Mouse (Mus musculus) hindbrain, embryonic 12.5 days (tissue): Measurements from ENCODE around the gene Pxylp1. TPM values are rescaled to one million over a fixed set of nuclear protein-coding genes. Genes with fewer than 3 reads are reported as not detected.

Experiments
- ATAC-seq: fragments of 200-750 bp; cut with Nextera tagmentation; 2 replicates; pipeline ENCODE4 v1.8.0; 2017; ENCODE audit warnings: moderate TSS enrichment; ENCODE audit not compliant: low FRiP score
- H3K27ac ChIP-seq: fragments of 300-500 bp; sonication (generic); 2 replicates; pipeline ENCODE4 v1.5.1; 2016; ENCODE audit warnings: mild to moderate bottlenecking
- H3K27me3 ChIP-seq: fragments of 300-500 bp; sonication (generic); 2 replicates; pipeline ENCODE4 v1.6.1; 2016; ENCODE audit warnings: mild to moderate bottlenecking
- H3K36me3 ChIP-seq: fragments of 300-500 bp; sonication (generic); 2 replicates; pipeline ENCODE4 v1.6.1; 2016; ENCODE audit warnings: mild to moderate bottlenecking
- H3K4me1 ChIP-seq: fragments of 300-500 bp; sonication (generic); 2 replicates; pipeline ENCODE4 v1.6.1; 2016
- H3K4me2 ChIP-seq: fragments of 300-500 bp; sonication (generic); replicated peaks from 2 replicates; pipeline ENCODE4 v1.6.1; 2016; ENCODE audit warnings: mild to moderate bottlenecking
- H3K4me3 ChIP-seq: fragments of 300-500 bp; sonication (generic); 2 replicates; pipeline ENCODE4 v1.5.1; 2016; ENCODE audit warnings: mild to moderate bottlenecking
- H3K9ac ChIP-seq: fragments of 300-500 bp; sonication (generic); 2 replicates; pipeline ENCODE4 v1.6.1; 2016; ENCODE audit warnings: mild to moderate bottlenecking, moderate library complexity
- H3K9me3 ChIP-seq: fragments of 300-500 bp; sonication (generic); replicated peaks from 2 replicates; pipeline ENCODE4 v1.6.1; 2016; ENCODE audit warnings: mild to moderate bottlenecking
- WGBS: fragments of 180-500 bp; shearing (Covaris S2); methylation state at CpG from one replicate; pipeline ENCODE4 v1.1.7; 2016; 5-methylcytosine and 5-hydroxymethylcytosine counted together
- polyA plus RNA-seq: library from polyadenylated mRNA; unstranded; fragments of >200 nt; fragmentation: Nextera tagmentation; extraction: Ambion mirVana; gene quantifications from 2 replicates; pipeline ENCODE4 v1.2.1, GENCODE M21; 2016

Gene Pxylp1
- polyA plus RNA-seq, 1 experiment from 2014 or later: 59.9 TPM

DNA sequence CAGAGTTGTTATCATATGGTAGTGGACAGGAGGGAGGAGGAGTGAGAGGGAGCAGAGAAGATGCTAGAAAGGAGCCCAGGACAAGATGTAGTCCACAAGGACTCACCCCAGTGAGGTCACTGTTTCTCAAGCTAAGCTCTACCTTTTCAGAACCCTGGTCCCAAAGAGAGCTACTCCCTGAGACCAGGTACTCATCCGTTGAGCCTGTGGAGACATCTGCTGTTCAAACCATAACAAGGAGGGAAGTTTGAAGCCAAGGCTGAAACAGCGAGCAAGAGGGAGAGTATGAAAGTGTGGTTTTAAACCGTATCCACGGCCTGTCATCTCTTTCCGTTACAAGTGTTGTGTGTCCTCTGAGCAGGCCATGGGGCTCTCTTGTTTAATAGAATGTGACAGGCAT lies 22.9 kb downstream of the Pxylp1 start:
- Histone ChIP-seq H3K4me3 (no peak overlapping the region), H3K36me3 (no peaks in the 10 kb centered on the region), H3K4me1 (peaks cover 9% of the 10 kb centered on the region), H3K4me2 (no peak overlapping the region), H3K27ac (no peak overlapping the region), H3K9ac (no peak overlapping the region), H3K27me3 (no peaks in the 10 kb centered on the region), H3K9me3 (0 out of 2 replicates have a peak, but pooled peaks cover 5% of the 10 kb centered on the region)
- WGBS: 97% methylated on average over 5 of the region's 5 CpGs
- ATAC-seq: no peak

DNA sequence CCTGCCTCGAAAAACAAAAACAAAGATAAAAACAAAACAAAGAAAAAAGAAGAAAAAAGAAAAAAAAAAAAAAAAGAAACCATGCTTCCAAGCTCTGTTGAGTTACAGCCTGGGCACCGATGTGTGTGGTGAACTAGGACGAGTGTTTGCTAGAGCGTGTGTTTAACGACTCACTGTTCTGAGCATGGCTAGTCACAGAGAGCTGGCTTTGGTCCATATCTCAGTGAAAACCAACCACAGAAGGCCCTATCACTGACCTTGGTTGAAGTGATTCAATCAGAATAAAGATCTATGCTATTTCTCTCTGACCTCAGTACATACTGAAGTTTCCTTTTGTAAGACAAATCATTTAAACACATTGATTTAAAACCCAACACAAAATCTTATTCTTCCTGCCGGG lies 23.9 kb downstream of the Pxylp1 start:
- no peak for ATAC-seq
- H3K4me2 ChIP-seq: no peak overlapping the region
- no peaks in the 10 kb centered on the region for H3K36me3 ChIP-seq
- H3K9ac ChIP-seq: no peak overlapping the region
- H3K27ac ChIP-seq: no peak overlapping the region
- peaks cover 9% of the 10 kb centered on the region for H3K4me1 ChIP-seq
- no peak overlapping the region for H3K4me3 ChIP-seq
- no peaks in the 10 kb centered on the region for H3K27me3 ChIP-seq
- WGBS: 89% methylated on average over 6 of the region's 6 CpGs
- 0 out of 2 replicates have a peak, but pooled peaks cover 5% of the 10 kb centered on the region for H3K9me3 ChIP-seq

GRCm38 (mm10) chr9:96867165-96867564 lies 25.3 kb downstream of the Pxylp1 start:
- Histone ChIP-seq H3K4me1 (peaks cover 11% of the 10 kb centered on the region), H3K27ac (no peak overlapping the region), H3K4me3 (no peak overlapping the region), H3K4me2 (no peak overlapping the region), H3K36me3 (no peaks in the 10 kb centered on the region), H3K9me3 (0 out of 2 replicates have a peak, but pooled peaks cover 5% of the 10 kb centered on the region), H3K27me3 (no peaks in the 10 kb centered on the region), H3K9ac (no peak overlapping the region)
- ATAC-seq: no peak
- WGBS: 39% methylated on average over 7 of the region's 7 CpGs

GRCm38 (mm10) chr9:96866196-96866595 lies 26.3 kb downstream of the Pxylp1 start:
- WGBS: 97% methylated on average over 5 of the region's 5 CpGs
- no peaks in the 10 kb centered on the region for H3K36me3 ChIP-seq
- no peak overlapping the region for H3K9ac ChIP-seq
- no peak overlapping the region for H3K4me2 ChIP-seq
- no peaks in the 10 kb centered on the region for H3K27me3 ChIP-seq
- H3K27ac ChIP-seq: no peak overlapping the region
- H3K4me3 ChIP-seq: no peak overlapping the region
- peaks cover 16% of the 10 kb centered on the region for H3K4me1 ChIP-seq
- 0 out of 2 replicates have a peak, but pooled peaks cover 5% of the 10 kb centered on the region for H3K9me3 ChIP-seq
- ATAC-seq: no peak

DNA sequence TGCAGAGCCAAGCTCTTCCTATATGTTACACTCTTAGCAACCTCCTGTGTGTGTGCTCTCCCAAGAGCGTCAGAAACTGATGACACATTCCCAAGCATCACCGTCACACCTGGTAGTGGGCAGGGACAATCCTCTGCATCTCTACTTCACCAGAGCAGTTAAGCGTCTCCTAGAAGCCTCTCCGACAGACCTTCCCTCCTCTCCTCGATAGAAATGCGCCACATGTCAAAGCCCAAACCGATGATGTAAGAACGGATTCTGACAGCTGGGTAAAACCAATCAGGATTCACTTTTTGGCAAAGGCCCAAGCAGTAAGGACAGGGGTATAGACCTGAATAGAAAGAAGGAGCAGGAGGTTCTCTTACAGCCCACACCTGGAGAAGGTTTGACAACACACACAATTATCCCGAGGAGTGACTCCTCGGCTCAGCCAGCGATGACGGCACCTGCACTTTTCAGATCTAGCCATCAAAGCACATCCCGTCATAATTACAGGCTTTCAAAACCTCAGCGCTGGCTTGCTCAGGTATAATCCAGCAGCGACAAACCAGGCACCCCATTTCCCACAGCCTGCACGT lies 26.9 kb downstream of the Pxylp1 start:
- Histone ChIP-seq H3K4me1 (peaks cover 18% of the 10 kb centered on the region), H3K36me3 (no peaks in the 10 kb centered on the region), H3K9me3 (no peaks in the 10 kb centered on the region), H3K4me3 (no peak overlapping the region), H3K27me3 (no peaks in the 10 kb centered on the region), H3K4me2 (no peak overlapping the region), H3K9ac (no peak overlapping the region), H3K27ac (no peak overlapping the region)
- WGBS: 79% methylated on average over 16 of the region's 16 CpGs
- 0 out of 2 replicates have a peak, but pooled peaks have one; percentile 22 for ATAC-seq

DNA sequence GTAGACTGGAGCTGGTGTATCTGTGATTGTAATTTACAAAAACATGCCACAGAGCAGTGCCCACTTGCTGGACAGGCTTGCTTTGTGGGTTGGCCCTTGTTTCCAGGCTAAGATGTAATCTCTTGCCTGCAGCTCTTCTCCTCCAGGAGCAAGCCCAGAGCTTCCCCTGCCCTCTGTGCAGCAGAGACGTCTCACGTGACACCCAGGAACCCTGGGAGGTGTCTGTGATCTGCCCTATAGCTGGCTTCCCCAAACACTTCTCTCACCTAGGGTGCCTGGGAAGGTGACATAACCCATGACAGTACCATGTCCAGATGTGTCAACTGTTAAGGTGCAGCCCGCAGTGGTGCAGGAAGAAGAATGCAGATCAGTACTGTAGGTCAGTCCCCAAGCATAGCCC lies 28.9 kb downstream of the Pxylp1 start:
- Histone ChIP-seq H3K4me3 (no peak overlapping the region), H3K27ac (no peak overlapping the region), H3K4me1 (peaks cover 27% of the 10 kb centered on the region), H3K9ac (no peak overlapping the region), H3K4me2 (no peak overlapping the region), H3K9me3 (no peaks in the 10 kb centered on the region), H3K36me3 (no peaks in the 10 kb centered on the region), H3K27me3 (no peaks in the 10 kb centered on the region)
- 85% methylated on average over 3 of the region's 3 CpGs for WGBS
- ATAC-seq: no peak

GRCm38 (mm10) chr9:96862836-96863235 lies 29.6 kb downstream of the Pxylp1 start:
- peaks cover 29% of the 10 kb centered on the region for H3K4me1 ChIP-seq
- H3K9ac ChIP-seq: no peak overlapping the region
- WGBS: 82% methylated on average over 4 of the region's 4 CpGs
- no peaks in the 10 kb centered on the region for H3K9me3 ChIP-seq
- no peak overlapping the region for H3K27ac ChIP-seq
- H3K4me3 ChIP-seq: no peak overlapping the region
- H3K4me2 ChIP-seq: no peak overlapping the region
- H3K36me3 ChIP-seq: no peaks in the 10 kb centered on the region
- H3K27me3 ChIP-seq: no peaks in the 10 kb centered on the region
- ATAC-seq: no peak

GRCm38 (mm10) chr9:96861092-96861487 lies 31.4 kb downstream of the Pxylp1 start:
- Histone ChIP-seq H3K9me3 (no peaks in the 10 kb centered on the region), H3K4me3 (no peak overlapping the region), H3K9ac (no peak overlapping the region), H3K4me1 (peaks cover 24% of the 10 kb centered on the region), H3K36me3 (no peaks in the 10 kb centered on the region), H3K27me3 (no peaks in the 10 kb centered on the region), H3K4me2 (no peak overlapping the region), H3K27ac (no peak overlapping the region)
- 83% methylated on average over 10 of the region's 10 CpGs for WGBS
- ATAC-seq: no peak

DNA sequence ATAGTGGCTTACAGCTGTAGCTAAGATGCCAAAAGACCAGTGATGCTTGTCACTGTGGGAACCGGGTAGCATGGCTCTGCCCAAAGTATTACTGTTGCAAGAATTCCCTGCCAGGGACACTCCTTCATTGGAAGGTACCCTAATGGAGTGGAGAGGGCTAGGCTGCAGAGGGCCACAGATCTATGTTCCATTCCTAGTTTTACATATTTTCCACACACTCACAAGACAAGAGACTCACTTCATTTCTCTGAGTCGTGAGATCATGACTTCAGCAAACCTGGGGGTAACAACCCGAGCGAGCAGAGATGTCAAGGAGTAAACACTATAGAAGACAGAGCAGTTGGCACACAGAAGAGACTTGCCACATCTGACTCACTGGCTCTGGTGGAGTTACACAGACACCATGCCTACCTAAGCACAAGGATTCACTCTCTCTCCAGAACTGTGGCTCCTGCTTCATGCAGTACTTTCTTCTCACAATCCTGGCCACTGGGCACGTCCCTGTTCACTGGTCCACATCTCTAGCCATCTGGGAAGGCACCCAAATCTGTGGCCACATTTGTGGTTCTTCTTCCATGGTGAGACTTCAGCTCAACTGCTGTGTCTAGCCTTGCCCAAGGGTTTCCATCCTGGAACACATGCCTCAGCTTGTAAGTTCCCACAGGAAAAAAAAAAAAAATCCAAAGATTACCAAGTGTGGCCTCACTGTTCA lies 31.9 kb downstream of the Pxylp1 start:
- H3K27me3 ChIP-seq: no peaks in the 10 kb centered on the region
- H3K9me3 ChIP-seq: no peaks in the 10 kb centered on the region
- H3K36me3 ChIP-seq: no peaks in the 10 kb centered on the region
- no peak overlapping the region for H3K4me2 ChIP-seq
- no peak for ATAC-seq
- H3K9ac ChIP-seq: no peak overlapping the region
- H3K4me3 ChIP-seq: no peak overlapping the region
- H3K4me1 ChIP-seq: peaks cover 21% of the 10 kb centered on the region
- no peak overlapping the region for H3K27ac ChIP-seq
- WGBS: 91% methylated on average over 5 of the region's 5 CpGs

DNA sequence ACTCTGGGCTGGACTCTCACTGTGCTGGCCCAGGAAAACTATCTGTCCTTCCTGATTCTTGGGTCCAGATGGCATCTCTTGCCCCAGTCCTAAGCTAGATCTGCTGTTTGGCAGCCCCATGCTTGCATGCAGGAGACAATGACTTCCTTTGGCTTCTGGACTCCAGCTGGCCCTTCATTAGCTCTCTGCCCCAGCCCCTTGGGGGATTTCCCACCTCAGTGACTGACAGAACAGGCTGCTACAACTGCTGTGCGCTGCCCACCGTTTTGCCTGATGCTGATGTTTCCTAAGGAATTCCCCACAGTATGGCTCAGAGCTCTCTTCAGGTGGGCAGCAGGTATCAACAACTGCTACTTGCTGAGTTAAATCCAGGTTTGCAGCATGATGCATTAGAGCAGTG lies 33.4 kb downstream of the Pxylp1 start:
- H3K9me3 ChIP-seq: no peaks in the 10 kb centered on the region
- H3K4me2 ChIP-seq: no peak overlapping the region
- H3K27me3 ChIP-seq: no peaks in the 10 kb centered on the region
- no peak overlapping the region for H3K4me3 ChIP-seq
- no peak overlapping the region for H3K27ac ChIP-seq
- H3K4me1 ChIP-seq: peaks cover 20% of the 10 kb centered on the region; the same call in 1 of the 2 replicates
- H3K9ac ChIP-seq: no peak overlapping the region
- no peaks in the 10 kb centered on the region for H3K36me3 ChIP-seq
- no peak for ATAC-seq
- WGBS: 36% methylated on average over 2 of the region's 2 CpGs

DNA sequence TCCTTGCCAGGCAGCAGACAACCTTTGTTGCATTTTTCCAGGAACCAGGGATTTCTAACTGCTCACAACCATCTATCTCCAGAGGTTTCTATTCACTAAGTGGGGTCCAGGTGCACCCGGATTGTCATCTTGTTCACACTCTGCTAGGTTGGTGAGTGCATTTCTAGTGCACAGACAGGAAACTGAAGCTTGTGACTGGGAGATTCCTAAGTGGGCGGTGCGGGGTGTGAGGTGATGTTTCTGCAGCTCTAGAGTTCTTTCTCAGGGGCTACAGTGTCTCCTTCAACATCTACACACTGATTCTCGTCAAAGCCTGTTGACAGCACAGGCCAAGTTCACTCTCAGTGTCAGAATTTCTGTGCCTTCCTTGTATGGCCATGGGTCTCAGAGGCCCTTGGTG lies 34.6 kb downstream of the Pxylp1 start:
- no peaks in the 10 kb centered on the region for H3K27me3 ChIP-seq
- no peaks in the 10 kb centered on the region for H3K36me3 ChIP-seq
- no peak for ATAC-seq
- H3K4me3 ChIP-seq: no peak overlapping the region
- no peak overlapping the region for H3K27ac ChIP-seq
- no peak overlapping the region for H3K4me2 ChIP-seq
- H3K9ac ChIP-seq: no peak overlapping the region
- no peaks in the 10 kb centered on the region for H3K9me3 ChIP-seq
- H3K4me1 ChIP-seq: peaks cover 23% of the 10 kb centered on the region; the same call in 1 of the 2 replicates
- 88% methylated on average over 4 of the region's 4 CpGs for WGBS

DNA sequence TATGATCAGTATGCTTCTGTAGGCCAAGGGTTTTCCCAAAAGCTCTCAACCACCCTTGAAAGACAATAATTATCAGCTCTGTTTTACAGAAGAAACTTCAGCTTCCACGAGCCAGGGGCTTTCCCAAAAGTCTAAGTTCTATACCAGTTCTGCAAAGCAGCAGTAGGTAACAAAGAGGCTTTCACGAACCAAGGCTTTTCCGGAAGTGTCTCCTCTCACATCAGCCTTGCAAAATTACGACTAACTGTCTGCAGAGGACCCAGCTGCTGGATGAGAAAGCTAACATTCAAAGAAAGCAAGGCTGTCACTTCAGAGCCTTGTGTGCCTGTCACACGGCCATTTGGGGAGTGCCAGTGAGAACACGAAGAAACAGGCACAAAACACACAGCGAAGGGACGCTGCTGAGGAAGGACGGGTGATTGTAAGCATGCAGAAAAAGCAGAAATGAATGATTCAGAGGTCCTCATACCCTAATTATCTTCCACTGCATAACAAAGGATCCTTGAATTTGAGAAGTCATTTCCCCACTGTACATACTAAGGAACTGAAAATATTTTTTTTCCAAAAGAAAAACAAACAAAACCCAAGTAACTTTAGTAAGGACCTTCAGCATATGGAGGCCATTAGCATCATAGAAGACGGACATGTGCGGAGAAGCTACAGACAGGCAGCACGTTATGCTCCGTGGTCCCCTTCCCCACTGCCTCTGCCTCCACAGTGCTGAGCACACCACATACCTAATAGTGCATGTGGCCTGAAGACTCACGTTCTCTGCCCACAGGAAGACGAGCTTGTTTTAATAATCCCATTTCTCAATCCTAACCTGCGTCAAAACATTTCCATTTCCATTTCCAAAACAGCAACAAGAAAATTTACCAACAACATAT lies 38.9 kb downstream of the Pxylp1 start:
- Histone ChIP-seq H3K4me1 (peaks cover 19% of the 10 kb centered on the region), H3K36me3 (no peaks in the 10 kb centered on the region), H3K27ac (peak overlapping the region; percentile 50; the same call in 1 of the 2 replicates), H3K27me3 (no peaks in the 10 kb centered on the region), H3K9ac (no peak overlapping the region), H3K4me2 (no peak overlapping the region), H3K9me3 (no peaks in the 10 kb centered on the region), H3K4me3 (no peak overlapping the region)
- no peak for ATAC-seq
- 71% methylated on average over 16 of the region's 16 CpGs for WGBS
